Mouse (Mus musculus) forebrain, embryonic 16.5 days (tissue): ENCODE data around the gene Dmxl2. TPM values are rescaled to one million over a fixed set of nuclear protein-coding genes. Genes with fewer than 3 reads are reported as not detected.

Experiments
- ATAC-seq: fragments of 200-750 bp; cut with Nextera tagmentation; 2 replicates; pipeline ENCODE4 v1.8.0; 2017; ENCODE audit warnings: mild to moderate bottlenecking, moderate library complexity
- H3K27ac ChIP-seq: fragments of 300-500 bp; sonication (generic); 2 replicates; pipeline ENCODE4 v1.5.1; 2014; ENCODE audit warnings: low read length, control low read depth
- H3K27me3 ChIP-seq: fragments of 300-500 bp; sonication (generic); replicated peaks from 2 replicates; pipeline ENCODE4 v1.6.1; 2014; ENCODE audit warnings: low read length; ENCODE audit not compliant: control insufficient read depth, insufficient read depth
- H3K36me3 ChIP-seq: fragments of 300-500 bp; sonication (generic); 2 replicates; pipeline ENCODE4 v1.6.1; 2014; ENCODE audit not compliant: control insufficient read depth, insufficient read depth
- H3K4me1 ChIP-seq: fragments of 300-500 bp; sonication (generic); replicated peaks from 2 replicates; pipeline ENCODE4 v1.6.1; 2014; ENCODE audit warnings: low read length; ENCODE audit not compliant: control insufficient read depth, insufficient read depth
- H3K4me2 ChIP-seq: fragments of 300-500 bp; sonication (generic); 2 replicates; pipeline ENCODE4 v1.6.1; 2014; ENCODE audit warnings: mild to moderate bottlenecking, low read length, control low read depth
- H3K4me3 ChIP-seq: fragments of 300-500 bp; sonication (generic); replicated peaks from 2 replicates; pipeline ENCODE4 v1.5.1; 2014; ENCODE audit warnings: mild to moderate bottlenecking, low read length, control low read depth
- H3K9ac ChIP-seq: fragments of 300-500 bp; sonication (generic); replicated peaks from 2 replicates; pipeline ENCODE4 v1.6.1; 2014; ENCODE audit warnings: low read depth, low read length, control low read depth
- H3K9me3 ChIP-seq: fragments of 300-500 bp; sonication (generic); 2 replicates; pipeline ENCODE4 v1.6.1; 2016; ENCODE audit warnings: low read length; ENCODE audit not compliant: control insufficient read depth
- WGBS: fragments of 180-500 bp; shearing (Covaris S2); extraction: QIAGEN DNeasy Blood & Tissue Kit; methylation state at CpG from one replicate; pipeline ENCODE4 v1.1.7; 2014; 5-methylcytosine and 5-hydroxymethylcytosine counted together
- polyA plus RNA-seq: library from polyadenylated mRNA; unstranded; fragments of >200 nt; fragmentation: Nextera tagmentation; extraction: Ambion mirVana; gene quantifications from 2 replicates; pipeline ENCODE4 v1.2.1, GENCODE M21; 2015

Gene Dmxl2
- polyA plus RNA-seq, 1 experiment from 2014 or later, result 60.6 TPM

DNA sequence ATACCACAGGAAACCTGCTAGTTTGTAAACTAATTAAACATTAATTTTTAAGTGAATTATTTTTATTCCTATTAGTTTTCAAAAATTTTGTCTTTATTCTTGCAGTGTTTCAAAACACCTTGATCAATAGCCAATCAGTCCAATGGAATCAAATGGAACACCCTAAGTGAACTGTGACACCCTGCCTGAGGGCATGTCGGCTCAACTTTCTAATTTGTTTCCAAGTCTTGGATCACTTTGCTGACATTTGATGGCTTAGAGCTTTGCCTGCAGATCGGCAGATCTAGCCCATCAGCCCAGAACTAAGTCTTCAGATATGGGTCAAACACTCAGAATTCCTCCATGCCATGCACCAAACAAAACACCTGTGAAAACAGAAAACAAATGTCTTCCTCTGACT, 14.6 kb upstream of the Dmxl2 start:
- no peak for ATAC-seq
- H3K27ac ChIP-seq, result no peak overlapping the region
- H3K27me3 ChIP-seq, result no peaks in the 10 kb centered on the region
- no peak overlapping the region for H3K4me2 ChIP-seq
- H3K36me3 ChIP-seq, result no peaks in the 10 kb centered on the region
- 75% methylated on average over 2 of the region's 2 CpGs for WGBS
- no peak overlapping the region for H3K9ac ChIP-seq
- H3K4me3 ChIP-seq, result no peak overlapping the region
- H3K4me1 ChIP-seq, result no peaks in the 10 kb centered on the region
- H3K9me3 ChIP-seq, result no peaks in the 10 kb centered on the region

GRCm38 (mm10) chr9:54502873-54503272, 1.4 kb upstream of the Dmxl2 start:
- Histone ChIP-seq H3K36me3 (no peaks in the 10 kb centered on the region), H3K9ac (no peak overlapping the region; the same call in 1 of the 2 replicates), H3K27me3 (no peaks in the 10 kb centered on the region), H3K9me3 (no peaks in the 10 kb centered on the region), H3K4me2 (peak overlapping the region; percentile 74), H3K27ac (no peak overlapping the region), H3K4me3 (peak overlapping the region; percentile 81; the same call in 1 of the 2 replicates), H3K4me1 (peaks cover 24% of the 10 kb centered on the region)
- WGBS, result 5% methylated on average over 12 of the region's 12 CpGs
- no peak for ATAC-seq

- Histone ChIP-seq H3K4me2 (peak overlapping the region; percentile 74), H3K9me3 (no peaks in the 10 kb centered on the region), H3K36me3 (no peaks in the 10 kb centered on the region), H3K4me3 (peak overlapping the region; percentile 81), H3K9ac (peak overlapping the region; percentile 91), H3K27ac (peak overlapping the region; percentile 47), H3K27me3 (no peaks in the 10 kb centered on the region), H3K4me1 (peaks cover 24% of the 10 kb centered on the region)
- no peak for ATAC-seq
- WGBS, result under 1% methylated on average over 13 of the region's 13 CpGs
These were observed 677 bp upstream of the Dmxl2 start for GRCm38 (mm10) chr9:54502111-54502495.

DNA sequence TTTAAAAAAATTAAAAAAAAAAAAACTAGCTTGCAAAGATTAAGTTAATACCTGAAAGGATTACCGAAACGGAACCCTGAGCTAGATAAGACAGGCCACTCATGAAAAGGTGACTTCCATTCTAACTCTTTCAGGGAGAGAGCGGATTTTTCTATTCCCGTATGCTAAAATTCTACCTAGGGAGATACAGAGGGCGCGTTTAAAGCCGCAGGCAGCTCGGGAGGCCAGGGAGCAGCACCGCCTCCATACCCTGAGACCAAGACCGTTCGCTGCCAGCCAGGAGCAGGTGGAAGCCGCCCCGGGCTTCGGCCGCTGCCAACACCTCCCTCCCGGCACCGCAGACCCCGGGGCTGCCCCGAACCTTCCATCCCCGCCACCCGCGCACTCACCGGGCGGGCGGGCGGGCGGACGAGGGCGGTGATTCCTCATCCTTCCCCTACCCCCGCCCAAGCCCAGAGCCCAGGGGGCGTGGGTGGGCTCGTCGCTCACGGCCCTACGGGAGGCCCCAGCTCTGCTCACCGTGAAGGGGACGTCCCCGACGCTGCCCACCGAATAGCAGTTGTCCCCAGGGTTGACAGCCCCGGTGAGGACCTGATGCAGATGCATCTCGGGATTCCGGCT, 484 bp downstream of the Dmxl2 start:
- H3K4me1 ChIP-seq, result peaks cover 24% of the 10 kb centered on the region
- peak; percentile 73 for ATAC-seq
- WGBS, result 0% methylated on average over 42 of the region's 43 CpGs
- peak overlapping the region; percentile 88 for H3K27ac ChIP-seq
- H3K36me3 ChIP-seq, result no peaks in the 10 kb centered on the region
- H3K9ac ChIP-seq, result peak overlapping the region; percentile 91
- H3K4me2 ChIP-seq, result peak overlapping the region; percentile 74
- peak overlapping the region; percentile 81 for H3K4me3 ChIP-seq
- no peaks in the 10 kb centered on the region for H3K9me3 ChIP-seq
- H3K27me3 ChIP-seq, result no peaks in the 10 kb centered on the region

- Histone ChIP-seq H3K4me1 (peaks cover 24% of the 10 kb centered on the region), H3K9ac (no peak overlapping the region), H3K4me3 (peak overlapping the region; percentile 22), H3K4me2 (peak overlapping the region; percentile 53), H3K27ac (no peak overlapping the region), H3K36me3 (no peaks in the 10 kb centered on the region), H3K9me3 (no peaks in the 10 kb centered on the region), H3K27me3 (no peaks in the 10 kb centered on the region)
- 76% methylated on average over 3 of the region's 3 CpGs for WGBS
- no peak for ATAC-seq
These were observed 1.6 kb downstream of the Dmxl2 start for GRCm38 (mm10) chr9:54499791-54500190.

DNA sequence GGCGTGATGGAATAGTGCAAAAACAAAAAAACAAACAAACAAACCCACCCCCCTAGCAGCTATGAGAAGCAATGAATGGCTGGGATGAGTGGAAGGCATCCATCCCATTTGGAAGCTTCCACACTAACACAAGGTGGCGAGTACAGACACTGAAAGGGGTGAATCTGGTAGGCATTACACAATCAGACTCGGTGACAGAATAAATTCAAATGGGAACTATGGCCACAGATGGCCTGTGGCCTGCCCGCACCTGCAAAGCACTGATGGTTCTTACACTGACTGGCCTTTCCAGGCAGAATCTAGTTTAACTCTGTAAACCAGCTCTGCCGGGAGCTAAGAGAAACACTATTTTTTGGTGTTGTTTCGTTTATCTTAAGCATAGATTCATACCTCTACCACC, 2.1 kb downstream of the Dmxl2 start:
- WGBS, result 85% methylated on average over 6 of the region's 6 CpGs
- no peak overlapping the region for H3K9ac ChIP-seq

GRCm38 (mm10) chr9:54490431-54490830, 11.0 kb downstream of the Dmxl2 start:
- WGBS, result 95% methylated on average over 2 of the region's 2 CpGs
- ATAC-seq, result no peak

More for the DNA sequence above, 2.1 kb downstream of the Dmxl2 start:
- Histone ChIP-seq H3K4me3 (no peak overlapping the region), H3K27me3 (no peaks in the 10 kb centered on the region), H3K9me3 (no peaks in the 10 kb centered on the region), H3K4me2 (peak overlapping the region; percentile 53), H3K36me3 (no peaks in the 10 kb centered on the region), H3K27ac (no peak overlapping the region), H3K4me1 (peaks cover 24% of the 10 kb centered on the region)
- no peak for ATAC-seq

GRCm38 (mm10) chr9:54489599-54489998, 11.8 kb downstream of the Dmxl2 start:
- Histone ChIP-seq H3K9me3 (no peaks in the 10 kb centered on the region), H3K9ac (no peak overlapping the region), H3K4me3 (no peak overlapping the region), H3K4me2 (no peak overlapping the region), H3K27me3 (no peaks in the 10 kb centered on the region), H3K27ac (no peak overlapping the region), H3K4me1 (no peaks in the 10 kb centered on the region), H3K36me3 (no peaks in the 10 kb centered on the region)
- 79% methylated on average over 2 of the region's 2 CpGs for WGBS
- ATAC-seq, result no peak

More at GRCm38 (mm10) chr9:54490431-54490830, 11.0 kb downstream of the Dmxl2 start:
- Histone ChIP-seq H3K4me2 (no peak overlapping the region), H3K36me3 (no peaks in the 10 kb centered on the region), H3K9me3 (no peaks in the 10 kb centered on the region), H3K27me3 (no peaks in the 10 kb centered on the region), H3K4me1 (no peaks in the 10 kb centered on the region), H3K4me3 (no peak overlapping the region), H3K9ac (no peak overlapping the region), H3K27ac (no peak overlapping the region)

DNA sequence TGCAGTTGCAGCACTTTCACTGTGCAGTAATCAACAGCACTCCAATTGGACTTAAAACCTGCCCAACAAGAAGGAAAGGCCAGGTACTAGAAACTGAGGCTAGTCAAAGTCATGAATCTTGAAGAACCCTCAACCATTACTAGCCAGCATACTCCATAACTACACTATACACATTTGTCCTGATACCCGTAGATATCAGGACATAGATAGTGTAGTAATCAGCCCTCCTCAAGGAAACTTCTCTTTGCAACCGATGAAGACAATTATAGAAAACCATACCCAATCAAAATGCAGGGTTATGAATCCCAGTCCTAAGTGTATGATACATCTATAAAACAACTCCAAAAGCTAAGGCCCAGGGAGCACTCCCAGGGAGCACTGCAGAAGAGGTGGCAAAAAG, 16.5 kb downstream of the Dmxl2 start:
- 95% methylated on average over 2 of the region's 2 CpGs for WGBS
- H3K4me2 ChIP-seq, result no peak overlapping the region

DNA sequence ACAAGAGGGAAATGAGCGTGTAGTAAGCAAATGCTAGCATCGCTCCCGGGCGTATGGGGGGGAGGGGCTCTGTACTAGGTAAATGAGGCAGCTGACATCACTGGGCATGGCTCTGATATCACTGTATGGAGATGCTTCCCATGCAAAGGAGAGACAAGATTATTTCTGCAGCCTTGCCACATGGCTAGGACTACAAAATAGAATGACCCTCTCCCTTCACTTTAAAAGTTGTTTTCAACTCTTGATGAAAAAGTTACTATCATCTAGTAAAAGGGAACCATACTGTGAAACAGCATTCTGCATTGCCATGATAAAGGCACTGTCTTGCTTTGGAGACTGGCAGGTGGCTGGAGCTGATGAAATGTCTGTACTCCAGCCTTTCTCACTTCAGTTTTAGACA, 18.2 kb downstream of the Dmxl2 start:
- no peaks in the 10 kb centered on the region for H3K36me3 ChIP-seq
- H3K9ac ChIP-seq, result no peak overlapping the region
- WGBS, result 69% methylated on average over 4 of the region's 4 CpGs
- H3K27me3 ChIP-seq, result no peaks in the 10 kb centered on the region
- no peaks in the 10 kb centered on the region for H3K9me3 ChIP-seq
- no peak overlapping the region for H3K27ac ChIP-seq
- no peak for ATAC-seq
- no peaks in the 10 kb centered on the region for H3K4me1 ChIP-seq
- no peak overlapping the region for H3K4me3 ChIP-seq
- no peak overlapping the region for H3K4me2 ChIP-seq

More for the DNA sequence above, 16.5 kb downstream of the Dmxl2 start:
- no peaks in the 10 kb centered on the region for H3K36me3 ChIP-seq
- no peak overlapping the region for H3K9ac ChIP-seq
- H3K27me3 ChIP-seq, result no peaks in the 10 kb centered on the region
- H3K9me3 ChIP-seq, result no peaks in the 10 kb centered on the region
- no peak overlapping the region for H3K27ac ChIP-seq
- no peaks in the 10 kb centered on the region for H3K4me1 ChIP-seq
- no peak overlapping the region for H3K4me3 ChIP-seq
- no peak for ATAC-seq
